Mouse (Mus musculus): Measurements from ENCODE around the gene Rbl2. TPM values are rescaled to one million over a fixed set of nuclear protein-coding genes. Genes with fewer than 3 reads are reported as not detected.

The Rbl2 gene
- polyA plus RNA-seq, 1 experiment from 2014 or later, result 14.8 TPM

Other genes starting within 250 kb of the Rbl2 start
- gene Chd9, start 241.7 kb upstream of the Rbl2 start, polyA plus RNA-seq (2015; fragmentation: Nextera tagmentation; extraction: Ambion mirVana), result 185 and 189 TPM in 2 replicates
- gene Aktip, start 129.9 kb downstream of the Rbl2 start, polyA plus RNA-seq (2015; fragmentation: Nextera tagmentation; extraction: Ambion mirVana), result 48.5 and 51.8 TPM in 2 replicates
- 8.9 and 10.9 TPM in 2 replicates for gene Rpgrip1l, start 243.2 kb downstream of the Rbl2 start, polyA plus RNA-seq (2015; fragmentation: Nextera tagmentation; extraction: Ambion mirVana)
- gene Fto, start 243.5 kb downstream of the Rbl2 start, polyA plus RNA-seq (2015; fragmentation: Nextera tagmentation; extraction: Ambion mirVana), result 62.5 and 69.2 TPM in 2 replicates